Mouse (Mus musculus): Measurements from ENCODE around the gene Mfsd6. TPM values are rescaled to one million over a fixed set of nuclear protein-coding genes. Genes with fewer than 3 reads are reported as not detected.

Mfsd6 gene
- total and polyA plus RNA-seq, 3 experiments = 2.9 to 6.4 TPM; not detected in 1

DNA sequence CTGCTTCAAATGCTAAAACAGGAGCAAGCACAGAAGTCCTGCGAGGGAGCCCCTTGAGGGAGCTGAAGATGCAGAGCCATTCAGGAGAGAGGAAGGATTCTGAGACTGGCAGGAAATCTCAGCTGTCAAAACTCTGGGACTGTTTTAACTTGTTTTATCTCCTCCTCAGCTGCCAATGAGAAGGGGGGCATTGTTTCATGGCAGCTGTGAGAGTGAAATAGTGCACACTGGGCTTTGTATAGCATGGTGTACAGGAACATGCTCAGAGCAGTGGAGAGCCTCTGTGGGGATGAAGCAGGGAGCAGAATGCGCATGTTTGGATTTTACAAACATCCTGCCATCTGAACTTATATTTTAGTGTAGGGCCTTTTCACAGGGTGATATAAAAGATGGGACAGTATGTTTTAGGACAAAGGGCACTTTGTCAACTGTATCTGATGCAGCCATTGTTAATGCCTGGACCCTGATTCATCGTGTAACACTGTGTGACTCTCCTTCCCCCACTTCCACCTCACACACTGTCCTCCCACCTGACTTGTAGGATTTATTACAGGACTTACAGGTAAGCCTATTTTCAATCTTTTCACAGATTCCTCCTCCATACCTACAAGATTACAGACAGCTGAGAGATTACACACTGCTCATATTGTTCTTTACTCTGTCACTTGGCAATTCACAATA, 9.1 kb downstream of the Mfsd6 start:
- no peak overlapping the region for H3K4me3 ChIP-seq (ENCODE audit: control insufficient read depth in 1 of 2, insufficient read depth in 1 of 2, low read depth in 2 of 2, low read length in 2 of 2)
- H3K27me3 ChIP-seq (ENCODE audit: control insufficient read depth in 1 of 2, insufficient read depth in 2 of 2, low read length in 2 of 2) = no peaks in the 10 kb centered on the region
- no peak overlapping the region for H3K9ac ChIP-seq (ENCODE audit: control insufficient read depth, low read depth, low read length, poor library complexity, severe bottlenecking)
- H3K27ac ChIP-seq (ENCODE audit: control insufficient read depth, low read depth, low read length) = no peak overlapping the region
- no peaks in the 10 kb centered on the region for H3K9me3 ChIP-seq (replicated peaks; ENCODE audit: insufficient read depth, low read length)
- TF ChIP-seq ZC3H11A (IDR thresholded peaks at IDR 0.05; ENCODE audit: low read depth, low read length) = no peak
- no peak for TF ChIP-seq POLR2A (IDR thresholded peaks at IDR 0.05; ENCODE audit: control insufficient read depth in 1 of 2, insufficient read depth in 1 of 2, low read depth in 1 of 2, low read length in 2 of 2, poor library complexity in 1 of 2)
- peak; percentile 79 for TF ChIP-seq RCOR1 (IDR thresholded peaks at IDR 0.05; ENCODE audit: low read depth, low read length)
- no peak for TF ChIP-seq ETS1 (IDR thresholded peaks at IDR 0.05; ENCODE audit: low read depth, low read length)
- peak; percentile 59 for TF ChIP-seq HCFC1 (IDR thresholded peaks at IDR 0.05; ENCODE audit: low read depth, low read length)
- TF ChIP-seq TAL1 (IDR thresholded peaks at IDR 0.05; ENCODE audit: low read length) = no peak
- TF ChIP-seq SIN3A (IDR thresholded peaks at IDR 0.05; ENCODE audit: low read length) = 0 out of 2 replicates have a peak, but pooled peaks have one; percentile 39
- TF ChIP-seq ZMIZ1 (IDR thresholded peaks at IDR 0.05; ENCODE audit: low read depth, low read length) = no peak
- peak; percentile 47; the same call in 1 of the 2 replicates for TF ChIP-seq GATA1 (IDR thresholded peaks at IDR 0.05; ENCODE audit: low read depth, low read length)
- TF ChIP-seq MXI1 (IDR thresholded peaks at IDR 0.05; ENCODE audit: low read depth, low read length) = peak; percentile 47; the same call in 1 of the 2 replicates
- H3K4me1 ChIP-seq (ENCODE audit: control insufficient read depth in 1 of 2, insufficient read depth in 2 of 2, low read length in 2 of 2) = peaks cover 7 to 8% of the 10 kb centered on the region in 2 experiments; a peak in 3 of 4 replicates
- no peaks in the 10 kb centered on the region for H3K79me2 ChIP-seq (ENCODE audit: control insufficient read depth, insufficient read depth, low read length, poor library complexity)
- peaks cover 0 to 6% of the 10 kb centered on the region in 2 experiments; a peak in 3 of 4 replicates for H3K36me3 ChIP-seq (ENCODE audit: control insufficient read depth in 1 of 2, insufficient read depth in 2 of 2, low read length in 2 of 2)
- peak; percentile 44 for DNase-seq (ENCODE audit: low read depth, low spot score)

DNA sequence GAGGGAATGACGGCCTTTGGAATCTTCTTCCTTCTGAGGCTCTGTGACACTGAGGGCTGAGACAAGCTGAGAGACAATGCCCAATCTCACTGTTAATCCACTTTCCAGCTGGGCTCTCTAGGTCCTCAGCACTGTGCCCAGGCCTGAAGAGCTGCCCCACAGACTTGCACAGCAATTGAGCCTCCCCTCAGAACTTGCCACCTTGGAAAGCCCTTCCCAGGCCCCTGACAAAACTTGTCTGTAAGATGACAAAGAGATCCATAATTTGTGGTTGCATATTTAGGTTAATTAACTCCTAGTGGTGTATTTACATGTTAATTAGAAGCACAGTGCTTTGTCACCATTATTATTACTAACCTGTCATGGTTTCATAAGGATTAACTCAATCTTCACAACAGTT, 12.8 kb downstream of the Mfsd6 start:
- H3K36me3 ChIP-seq (ENCODE audit: control insufficient read depth in 1 of 2, insufficient read depth in 2 of 2, low read length in 2 of 2) = no peaks in the 10 kb centered on the region
- no peak overlapping the region for H3K9ac ChIP-seq (ENCODE audit: control insufficient read depth, low read depth, low read length, poor library complexity, severe bottlenecking)
- H3K79me2 ChIP-seq (ENCODE audit: control insufficient read depth, insufficient read depth, low read length, poor library complexity) = no peaks in the 10 kb centered on the region
- DNase-seq (ENCODE audit: low read depth, low spot score) = no peak
- no peak for TF ChIP-seq NELFE (IDR thresholded peaks at IDR 0.05; ENCODE audit: low read depth, low read length)
- TF ChIP-seq CHD1 (IDR thresholded peaks at IDR 0.05; ENCODE audit: low read depth, low read length) = no peak
- no peak for TF ChIP-seq CHD2 (IDR thresholded peaks at IDR 0.05; ENCODE audit: low read length)
- no peak for TF ChIP-seq CTCF (IDR thresholded peaks at IDR 0.05 in 2 of 3, conservative IDR thresholded peaks at IDR 0.05 in 1 of 3; ENCODE audit: control insufficient read depth in 1 of 3, insufficient read depth in 1 of 3, low read depth in 2 of 3, low read length in 3 of 3, poor library complexity in 1 of 3, severe bottlenecking in 1 of 3)
- no peak for TF ChIP-seq BHLHE40 (IDR thresholded peaks at IDR 0.05; ENCODE audit: borderline replicate concordance, low read depth, low read length)
- TF ChIP-seq HCFC1 (IDR thresholded peaks at IDR 0.05; ENCODE audit: low read depth, low read length) = no peak
- TF ChIP-seq TBP (IDR thresholded peaks at IDR 0.05; ENCODE audit: low read depth, low read length) = no peak
- TF ChIP-seq NRF1 (IDR thresholded peaks at IDR 0.05; ENCODE audit: insufficient read depth, low read depth, low read length, poor library complexity, severe bottlenecking) = no peak
- no peak for TF ChIP-seq EP300 (IDR thresholded peaks at IDR 0.05; ENCODE audit: low read depth in 1 of 2, low read length in 2 of 2)
- no peak for TF ChIP-seq E2F4 (IDR thresholded peaks at IDR 0.05; ENCODE audit: borderline replicate concordance, low read depth, low read length)
- TF ChIP-seq POLR2AphosphoS5 (IDR thresholded peaks at IDR 0.05; ENCODE audit: borderline replicate concordance, low read depth, low read length) = no peak
- TF ChIP-seq KAT2A (conservative IDR thresholded peaks at IDR 0.05; ENCODE audit: low read depth, low read length) = no peak
- H3K27ac ChIP-seq (ENCODE audit: control insufficient read depth, low read depth, low read length) = no peak overlapping the region
- no peaks in the 10 kb centered on the region for H3K27me3 ChIP-seq (ENCODE audit: control insufficient read depth in 1 of 2, insufficient read depth in 2 of 2, low read length in 2 of 2)
- H3K9me3 ChIP-seq (replicated peaks; ENCODE audit: insufficient read depth, low read length) = no peaks in the 10 kb centered on the region
- no peaks in the 10 kb centered on the region for H3K4me1 ChIP-seq (ENCODE audit: control insufficient read depth in 1 of 2, insufficient read depth in 2 of 2, low read length in 2 of 2)
- H3K4me3 ChIP-seq (ENCODE audit: control insufficient read depth in 1 of 2, insufficient read depth in 1 of 2, low read depth in 2 of 2, low read length in 2 of 2) = no peak overlapping the region
